Mouse (Mus musculus) 3T3-L1 (cell line): ENCODE measurements at regions not wholly inside any gene's neighbourhood (a gene's known extent, or its start where the extent isn't known, plus 50 kb on each side); places are given as distances from the start of the nearest gene placed in this dataset.

Experiments
- DNase-seq: peaks from one replicate; pipeline ENCODE4 v3.0.0-alpha.2; 2015; ENCODE audit warnings: low read depth, low spot score

DNA sequence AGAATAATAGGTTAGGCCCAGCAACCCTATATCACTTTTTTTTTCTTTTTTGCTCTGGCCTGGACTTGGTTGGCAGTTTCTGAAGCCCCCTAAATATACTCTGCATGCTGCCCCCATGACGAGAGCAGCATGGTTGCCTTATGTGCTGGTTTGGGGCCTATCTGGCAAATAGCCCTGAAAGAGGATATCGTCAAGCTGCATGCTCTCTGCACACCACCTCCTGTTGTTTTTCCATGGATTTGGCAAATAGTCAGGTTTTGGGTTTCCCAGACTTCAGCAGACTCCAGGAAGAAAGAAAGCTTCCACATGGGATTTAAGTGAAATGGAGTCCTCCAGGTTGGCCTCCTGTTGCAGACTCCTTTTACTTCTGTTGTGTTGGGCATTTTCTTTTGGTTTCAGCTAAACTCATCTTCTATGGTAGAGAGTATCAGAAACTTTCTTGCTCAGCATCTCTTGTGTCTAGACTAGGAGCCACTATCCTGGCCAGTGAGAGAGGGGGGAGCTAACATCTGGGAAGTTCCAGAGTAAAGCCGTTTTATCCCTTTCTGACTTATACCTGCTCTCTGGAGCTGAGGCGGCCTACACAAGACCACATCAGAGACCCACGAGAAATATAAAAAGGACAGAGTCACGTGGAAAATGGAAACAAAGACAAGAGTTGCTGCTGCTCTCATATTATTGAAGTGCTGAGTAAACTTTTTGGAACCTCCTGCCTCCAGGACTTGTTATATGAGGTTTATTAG, 140.4 kb upstream of the Egfl6 start:
- DNase-seq: no peak

- no peak for DNase-seq
Observed at GRCm38 (mm10) chrX:166718075-166718474, 132.6 kb upstream of the Egfl6 start.

DNA sequence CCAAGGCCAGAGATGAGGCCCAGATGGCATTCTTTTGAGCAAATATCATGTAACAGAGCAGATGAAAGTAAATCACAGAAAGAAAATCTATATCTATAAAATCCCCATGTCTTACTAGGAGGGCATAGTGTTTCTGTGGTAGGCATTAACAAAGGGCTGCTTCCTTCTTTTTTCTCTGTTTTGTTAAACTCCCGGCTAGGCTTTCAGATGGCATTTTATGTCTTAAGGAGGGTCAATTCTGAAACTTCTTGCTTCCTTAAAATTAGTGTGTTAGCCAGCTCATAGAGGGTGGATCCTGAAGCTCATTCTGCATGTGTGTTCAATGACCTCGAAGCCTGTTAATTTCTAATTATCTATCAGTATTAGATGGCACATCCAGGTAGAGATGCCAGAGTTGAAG, 123.8 kb upstream of the Egfl6 start:
- no peak for DNase-seq

- no peak for DNase-seq
Observed at GRCm38 (mm10) chrX:166708106-166708505, 122.6 kb upstream of the Egfl6 start.

- no peak for DNase-seq
Observed at GRCm38 (mm10) chrX:166707029-166707428, 121.5 kb upstream of the Egfl6 start.

- DNase-seq: no peak
Observed at GRCm38 (mm10) chrX:166704311-166704710, 118.8 kb upstream of the Egfl6 start.

DNA sequence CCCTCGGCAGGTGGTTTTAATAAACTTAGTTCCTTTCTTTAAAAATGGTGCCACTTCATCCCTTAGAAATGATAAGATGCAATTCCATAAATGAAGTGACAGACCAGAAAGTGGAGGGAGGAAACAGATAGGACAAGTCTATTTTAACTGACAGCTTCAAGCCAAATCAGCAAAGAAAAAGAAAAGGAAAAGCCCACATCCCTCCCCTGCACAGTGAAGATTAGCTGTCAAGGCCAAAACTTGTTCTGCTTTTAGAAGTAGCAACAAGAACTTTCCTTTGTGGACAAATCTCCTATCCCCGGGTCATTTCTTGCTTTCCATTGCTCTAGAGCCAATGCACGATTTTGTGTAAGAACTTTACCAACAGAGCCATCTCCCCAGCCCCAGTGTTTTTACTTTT, 108.7 kb upstream of the Egfl6 start:
- no peak for DNase-seq

GRCm38 (mm10) chrX:166688779-166689178, 103.3 kb upstream of the Egfl6 start:
- DNase-seq: peak; percentile 8

DNA sequence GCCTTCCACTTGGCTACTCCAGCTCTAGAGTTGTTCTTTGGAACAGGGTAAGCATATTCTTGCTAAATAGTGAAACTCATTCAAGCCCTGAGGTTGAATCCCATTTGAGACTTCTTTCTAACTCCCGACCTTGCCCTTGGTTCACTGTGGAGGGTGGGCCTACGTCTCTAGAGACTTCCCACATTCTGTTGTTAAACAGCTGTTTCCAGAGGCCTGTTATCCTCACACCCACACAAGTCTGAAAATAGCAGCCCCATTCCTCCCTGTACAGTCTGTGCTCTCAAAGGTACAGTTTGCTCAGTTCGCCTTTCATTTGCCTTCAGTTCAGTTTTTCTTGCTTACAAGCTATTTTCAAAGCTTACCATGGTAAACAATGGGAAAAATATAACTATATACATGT, 87.9 kb upstream of the Egfl6 start:
- DNase-seq: no peak

DNA sequence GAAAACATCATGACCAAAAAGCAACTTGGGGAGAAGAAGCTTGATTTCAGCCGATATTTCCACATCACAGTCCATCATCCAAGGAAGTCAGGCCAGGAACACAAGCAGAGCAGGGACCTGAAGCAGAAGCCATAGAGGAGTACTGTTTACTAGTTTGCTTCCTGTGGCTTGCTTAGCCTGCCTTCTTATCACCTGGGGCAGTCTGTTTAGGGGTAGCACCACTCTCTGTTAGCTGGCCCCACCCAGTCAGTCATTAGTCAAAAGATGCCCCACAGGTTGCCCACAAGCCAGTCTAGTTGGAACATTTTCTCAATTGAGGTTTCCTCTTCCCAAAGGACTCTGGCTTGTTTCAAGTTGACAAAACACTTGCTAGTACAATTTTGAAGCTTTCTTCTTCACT, 87.1 kb upstream of the Egfl6 start:
- no peak for DNase-seq

GRCm38 (mm10) chrX:166671853-166672252, 86.3 kb upstream of the Egfl6 start:
- no peak for DNase-seq

DNA sequence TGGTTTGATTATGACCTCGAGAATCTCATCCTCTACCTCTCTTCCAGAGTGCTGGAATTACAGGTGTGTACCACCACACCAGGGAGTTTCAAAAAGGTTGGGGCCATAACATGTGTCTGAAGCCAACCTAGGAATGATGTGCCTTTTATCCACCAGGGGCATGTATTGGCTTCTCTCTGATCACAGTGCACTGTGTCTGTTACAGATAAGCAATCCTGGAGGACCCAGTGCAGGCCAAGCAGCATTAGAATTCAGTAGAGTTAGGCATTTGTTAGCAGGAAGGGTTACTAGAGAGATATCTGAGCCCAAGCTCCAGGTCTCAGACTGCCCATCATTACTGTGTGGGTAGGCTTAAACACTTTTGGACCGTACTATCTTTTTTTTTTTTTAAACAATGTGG, 80.8 kb upstream of the Egfl6 start:
- no peak for DNase-seq

DNA sequence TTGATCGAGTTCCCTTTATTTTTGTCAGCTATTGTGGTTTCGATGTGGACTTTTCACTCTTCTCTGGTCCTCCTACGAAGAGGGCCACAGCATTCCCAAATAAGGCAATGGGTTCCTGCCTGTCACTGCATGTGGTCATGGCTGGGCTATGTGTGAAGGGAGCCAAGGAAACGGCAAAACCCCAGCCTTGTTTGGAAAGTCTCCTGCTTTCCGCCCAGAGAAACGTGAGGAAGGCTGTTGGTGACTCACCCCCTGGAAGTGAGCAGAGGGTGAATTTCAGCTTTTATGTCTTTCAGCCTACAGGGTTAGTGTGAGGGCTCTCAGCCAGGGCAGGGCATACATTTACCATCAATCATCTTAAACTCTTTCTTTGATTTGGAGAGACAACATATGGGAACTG, 76.3 kb upstream of the Egfl6 start:
- peak; percentile 93 for DNase-seq

DNA sequence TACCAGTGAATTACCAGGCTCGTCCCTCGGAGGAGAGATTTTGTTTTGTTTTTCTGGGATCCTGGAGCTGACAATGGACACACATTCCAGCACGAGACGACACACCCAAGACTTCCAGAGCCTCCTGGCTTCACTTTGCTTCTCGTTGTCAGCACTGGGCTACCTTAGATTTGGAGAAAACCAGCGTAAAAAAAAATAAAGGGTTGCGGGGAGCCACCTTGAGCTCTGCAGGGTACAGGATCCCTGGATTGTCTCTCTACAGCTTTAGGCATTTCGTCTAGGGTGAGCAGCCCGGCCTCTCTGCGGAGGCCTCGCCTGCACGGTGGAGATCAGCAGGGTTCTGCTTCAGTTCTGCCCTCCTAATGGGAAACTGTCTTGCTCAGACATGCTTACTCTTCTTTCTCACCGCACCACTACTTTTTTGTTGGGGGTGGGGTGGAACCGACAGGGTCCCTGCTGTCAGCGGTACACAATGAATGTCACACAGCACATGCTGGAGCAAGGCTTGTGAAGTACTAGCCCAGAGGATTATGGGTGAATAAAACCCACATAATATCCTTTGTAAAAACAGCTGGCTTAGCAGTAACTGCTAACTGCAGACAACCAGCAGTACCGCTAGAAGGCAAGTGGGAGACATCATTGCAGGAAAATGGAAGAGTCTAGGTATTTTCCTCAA, 75.7 kb upstream of the Egfl6 start:
- DNase-seq: peak; percentile 88

DNA sequence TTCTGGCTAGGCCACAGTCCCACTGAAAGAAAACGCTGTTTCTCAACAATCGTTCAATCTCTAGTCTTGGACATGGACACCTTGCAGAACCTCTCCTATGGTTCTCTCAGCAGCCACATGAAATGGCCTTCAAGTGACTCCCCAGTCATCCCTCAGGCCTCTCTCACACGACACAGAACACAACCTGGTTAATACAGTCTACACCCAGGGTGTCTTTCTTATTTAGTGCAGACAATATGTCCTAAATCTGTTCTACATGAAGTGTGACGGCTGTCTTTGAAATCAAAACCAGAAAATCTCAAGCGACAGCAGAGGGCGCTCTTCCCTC, 75.2 kb upstream of the Egfl6 start:
- DNase-seq: no peak

GRCm38 (mm10) chrX:166652400-166652799, 66.9 kb upstream of the Egfl6 start:
- DNase-seq: peak; percentile 61

DNA sequence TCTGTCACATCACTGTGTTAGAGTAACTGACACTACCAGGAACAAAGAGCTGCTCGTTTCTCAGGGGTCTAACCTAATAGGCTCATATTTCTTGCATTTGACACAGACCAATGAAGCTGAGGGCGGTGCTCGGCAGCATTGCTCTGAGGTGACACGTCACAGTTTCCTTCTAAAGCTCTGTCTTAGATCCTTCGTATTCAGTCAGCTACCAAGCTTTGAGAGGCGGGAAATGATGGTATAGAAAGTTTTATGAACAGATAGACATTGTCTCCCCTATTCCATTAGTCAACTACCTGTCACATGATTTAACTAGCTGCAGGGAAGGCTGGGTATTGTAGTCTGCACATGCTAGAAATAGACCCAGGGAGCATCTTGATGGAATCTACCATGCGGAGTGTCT, 60.2 kb upstream of the Egfl6 start:
- DNase-seq: no peak

GRCm38 (mm10) chrX:166641256-166641655, 55.7 kb upstream of the Egfl6 start:
- no peak for DNase-seq

- DNase-seq: no peak
Observed at GRCm38 (mm10) chrX:166640258-166640657, 54.7 kb upstream of the Egfl6 start.
